Comparison of ENCODE assay signal across 24 mouse cellular contexts in the genomic region with DNA sequence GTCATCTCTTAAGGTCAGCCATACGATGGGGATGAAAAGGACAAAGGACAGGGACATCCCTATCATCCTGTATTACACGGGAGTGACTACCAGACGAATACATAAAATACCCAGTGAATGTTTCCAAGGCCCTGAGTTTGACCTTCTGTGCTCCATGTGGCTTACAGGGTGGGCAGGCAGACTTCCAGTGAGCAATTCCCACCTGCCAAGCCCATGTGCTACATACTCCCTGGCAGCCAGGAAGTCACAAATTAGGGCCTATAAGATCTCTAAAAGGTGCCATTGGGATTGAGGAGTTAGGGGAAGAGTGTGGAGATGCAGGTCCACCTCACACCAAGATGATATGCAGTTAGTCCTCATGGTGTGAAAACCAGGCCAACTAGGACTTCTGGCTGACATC.
"Had no signal": no experiment of that assay in that cellular context is flagged by ENCODE, and none has a peak within 500 bp of the region (broad histone marks: within the 10 kb centered on the region; RNA-seq: fewer than 3 reads in every experiment).

No protein-coding gene starts in this region.

- H3K27me3 ChIP-seq: embryonic facial prominence, embryonic 12.5 days; embryonic facial prominence, embryonic 13.5 days; embryonic facial prominence, embryonic 15.5 days; forebrain, embryonic 12.5 days; forebrain, embryonic 13.5 days; forebrain, embryonic 15.5 days had no signal

- H3K27ac ChIP-seq: embryonic facial prominence, embryonic 10.5 days; embryonic facial prominence, embryonic 12.5 days; embryonic facial prominence, embryonic 13.5 days; embryonic facial prominence, embryonic 15.5 days; forebrain, embryonic 10.5 days; forebrain, embryonic 12.5 days; forebrain, embryonic 13.5 days; forebrain, embryonic 15.5 days; gastrocnemius, adult 2 months; heart, adult 2 months; heart, embryonic 10.5 days had no signal

- ATAC-seq: forebrain, embryonic 13.5 days; forebrain, embryonic 14.5 days; forebrain, embryonic 15.5 days; forebrain, embryonic 16.5 days; forebrain, postnatal 0 days had no signal

- H3K4me2 ChIP-seq: embryonic facial prominence, embryonic 12.5 days; embryonic facial prominence, embryonic 13.5 days; embryonic facial prominence, embryonic 15.5 days; forebrain, embryonic 12.5 days; forebrain, embryonic 15.5 days had no signal

- H3K9me3 ChIP-seq: embryonic facial prominence, embryonic 10.5 days; embryonic facial prominence, embryonic 12.5 days; embryonic facial prominence, embryonic 13.5 days; embryonic facial prominence, embryonic 15.5 days; forebrain, embryonic 10.5 days; forebrain, embryonic 12.5 days; forebrain, embryonic 13.5 days; forebrain, embryonic 15.5 days; heart, embryonic 10.5 days had no signal

- H3K4me3 ChIP-seq: embryonic facial prominence, embryonic 10.5 days; embryonic facial prominence, embryonic 12.5 days; embryonic facial prominence, embryonic 13.5 days; embryonic facial prominence, embryonic 15.5 days; erythroblast, embryonic 14.5 days; forebrain, embryonic 10.5 days; forebrain, embryonic 12.5 days; forebrain, embryonic 13.5 days; forebrain, embryonic 15.5 days; gastrocnemius, adult 2 months; heart, adult 2 months; heart, embryonic 10.5 days had no signal

- DNase-seq: cerebellum, adult 9-11 months; cerebellum, postnatal 36 days; embryo, embryonic 11 days; forebrain, postnatal 0 days; gastrocnemius, adult 2 months; gastrocnemius, postnatal 10 days; gastrocnemius, postnatal 14 days; gastrocnemius, postnatal 25 days; gastrocnemius, postnatal 36 days; heart, adult 11 months; heart, adult 18-20 months; heart, adult 2 months had no signal

- H3K36me3 ChIP-seq: embryonic facial prominence, embryonic 13.5 days; embryonic facial prominence, embryonic 15.5 days; forebrain, embryonic 12.5 days; forebrain, embryonic 15.5 days; heart, embryonic 10.5 days had no signal

- H3K4me1 ChIP-seq: heart, embryonic 10.5 days had no signal

- H3K9ac ChIP-seq: embryonic facial prominence, embryonic 12.5 days; embryonic facial prominence, embryonic 13.5 days; embryonic facial prominence, embryonic 15.5 days; forebrain, embryonic 12.5 days; forebrain, embryonic 13.5 days; forebrain, embryonic 15.5 days; forebrain, postnatal 0 days had no signal
